Mouse (Mus musculus) cerebellum, adult 2 months (tissue): Measurements from ENCODE around the gene Igf1r.

ENCODE experiments used
- CTCF ChIP-seq: fragments of 200-500 bp; IDR thresholded peaks from 2 replicates; pipeline ENCODE4 v1.5.1; 2011; ENCODE audit warnings: low read depth, mild to moderate bottlenecking, control low read depth, low read length, moderate library complexity, borderline replicate concordance; ENCODE audit not compliant: insufficient read depth
- POLR2A ChIP-seq: fragments of 200-500 bp; IDR thresholded peaks from 2 replicates; pipeline ENCODE4 v1.6.1; 2011; ENCODE audit warnings: low read length, control low read depth, borderline replicate concordance; ENCODE audit not compliant: insufficient read depth

GRCm38 (mm10) chr7:68136056-68136455 lies 183.4 kb downstream of the Igf1r start:
- no peak for TF ChIP-seq CTCF
- TF ChIP-seq POLR2A, result no peak
